Mouse (Mus musculus): Measurements from ENCODE around the gene Hao2.

Hao2 gene

GRCm38 (mm10) chr3:98855160-98855559 is 37.9 kb downstream of the Hao2 start:
- DNase-seq: no peak

DNA sequence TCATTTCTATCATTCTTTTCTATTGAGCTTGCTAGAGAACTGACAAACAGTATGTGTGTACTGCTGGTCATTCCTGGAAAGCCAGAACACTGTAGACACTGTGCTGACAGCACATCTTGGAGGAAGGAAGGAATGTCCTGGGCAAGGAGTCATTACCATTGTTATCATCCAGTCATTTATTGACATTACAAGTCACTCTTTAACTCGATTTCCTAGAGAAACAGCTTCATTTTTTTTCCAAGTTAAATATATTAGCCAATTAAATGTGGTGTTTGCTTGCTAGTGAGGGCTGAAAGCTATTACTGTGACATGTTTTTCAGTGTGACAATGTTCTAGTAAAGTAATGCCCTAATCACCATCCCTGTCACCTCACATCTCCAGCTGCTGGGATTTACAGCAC is 39.4 kb downstream of the Hao2 start:
- no peak for DNase-seq

GRCm38 (mm10) chr3:98853051-98853450 is 40.0 kb downstream of the Hao2 start:
- no peak for DNase-seq

DNA sequence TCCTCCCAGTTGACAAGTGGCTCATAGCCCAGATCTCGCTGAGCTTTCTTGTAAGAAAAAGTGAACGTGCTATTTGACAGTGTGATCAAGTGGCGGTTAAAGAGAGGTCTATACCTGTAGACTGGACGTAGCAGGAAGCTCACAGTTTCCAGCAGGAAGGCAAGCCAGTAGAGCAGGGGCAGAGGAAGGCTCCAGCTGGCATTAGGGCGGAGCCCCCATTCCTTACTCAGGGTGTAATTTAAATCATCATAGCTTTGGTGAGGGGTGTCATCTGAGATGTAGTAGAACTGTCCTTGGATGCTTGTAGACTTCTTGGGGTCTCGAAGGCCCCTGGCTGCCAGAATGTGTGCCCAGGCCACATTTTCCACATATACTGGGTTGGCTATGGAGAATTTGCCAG is 40.4 kb downstream of the Hao2 start:
- no peak for DNase-seq

- no peak for DNase-seq
Observed at GRCm38 (mm10) chr3:98851853-98852252, 41.2 kb downstream of the Hao2 start.

GRCm38 (mm10) chr3:98850262-98850661 is 42.8 kb downstream of the Hao2 start:
- no peak for DNase-seq

- no peak for DNase-seq
Observed at GRCm38 (mm10) chr3:98848898-98849297, 44.1 kb downstream of the Hao2 start.

All from lung, adult 18-20 months (tissue).